9 mouse cellular contexts compared by ENCODE assay signal in genomic region chr10:81464405-81465264, GRCm38 (mm10). TPM values are rescaled to one million over a fixed set of nuclear protein-coding genes. Genes with fewer than 3 reads are reported as not detected.
DNase-seq lines count a peak whose midpoint lies in the region; ATAC-seq and TF ChIP-seq lines count a peak whose summit lies in the region.
"Had no signal": no experiment of that assay in that cellular context is flagged by ENCODE, and none has a peak within 500 bp of the region (broad histone marks: within the 10 kb centered on the region; RNA-seq: fewer than 3 reads in every experiment).

No protein-coding gene starts in this region.

- no peaks in the 10 kb centered on the region for H3K9me3 ChIP-seq in forebrain, embryonic 16.5 days (ENCODE audit: control insufficient read depth, low read length)
- H3K9me3 ChIP-seq in intestine, embryonic 14.5 days (ENCODE audit: control insufficient read depth, low read length): 0 out of 2 replicates have a peak, but pooled peaks cover 2% of the 10 kb centered on the region
- H3K9me3 ChIP-seq in liver, embryonic 12.5 days (replicated peaks): no peaks in the 10 kb centered on the region

- peaks cover 11% of the 10 kb centered on the region for H3K4me1 ChIP-seq in thymus, adult 2 months (replicated peaks; ENCODE audit: control insufficient read depth, insufficient read depth, low read length)
- H3K4me1 ChIP-seq in forebrain, embryonic 16.5 days (replicated peaks; ENCODE audit: control insufficient read depth, insufficient read depth, low read length): peaks cover 9% of the 10 kb centered on the region
- 0 out of 2 replicates have a peak, but pooled peaks cover 3% of the 10 kb centered on the region for H3K4me1 ChIP-seq in intestine, embryonic 14.5 days (replicated peaks; ENCODE audit: control insufficient read depth, insufficient read depth, low read length)
- peaks cover 28% of the 10 kb centered on the region for H3K4me1 ChIP-seq in liver, embryonic 12.5 days

- peak overlapping the region; percentile 37 for H3K4me2 ChIP-seq in forebrain, embryonic 16.5 days (ENCODE audit: low read length)
- H3K4me2 ChIP-seq in intestine, embryonic 14.5 days (ENCODE audit: low read length): peak overlapping the region; percentile 47
- peak overlapping the region; percentile 63 for H3K4me2 ChIP-seq in liver, embryonic 12.5 days

- ATAC-seq in forebrain, embryonic 16.5 days: peak; percentile 74
- peak; percentile 83 for ATAC-seq in intestine, embryonic 14.5 days (replicated peaks; ENCODE audit: low FRiP score, low TSS enrichment, low read depth)
- peak; percentile 84 for ATAC-seq in liver, embryonic 12.5 days
- ATAC-seq in monocyte, adult 5-6 weeks (replicated peaks; ENCODE audit: insufficient number of reproducible peaks, low FRiP score, low TSS enrichment, poor library complexity, severe bottlenecking): peak; percentile 9; the same call in 1 of the 2 replicates

- peak; percentile 35 for DNase-seq in thymus, postnatal 0 days (ENCODE audit: low spot score)
- no peak for DNase-seq in thymus, adult 2 months
- peak; percentile 60 for DNase-seq in c-Kit-positive CD71-positive TER-119-positive erythroid progenitor cells, embryonic 14.5 days (ENCODE audit: low spot score)
- peak; percentile 86 for DNase-seq in intestine, embryonic 14.5 days (ENCODE audit: low spot score)
- no peak for DNase-seq in adipocyte (ENCODE audit: low spot score)

- 0 out of 2 replicates have a peak overlapping the region, but pooled peaks have one; percentile 10 for H3K9ac ChIP-seq in forebrain, embryonic 16.5 days (replicated peaks; ENCODE audit: low read depth, low read length)
- no peak overlapping the region for H3K9ac ChIP-seq in intestine, embryonic 14.5 days (ENCODE audit: low read length)
- H3K9ac ChIP-seq in liver, embryonic 12.5 days: no peak overlapping the region

- WGBS in thymus, adult 2 months: 9% methylated on average over 33 of the region's 33 CpGs
- 4% methylated on average over 32 of the region's 33 CpGs for whole genome bisulfite sequencing in forebrain, embryonic 16.5 days
- under 1% methylated on average over 32 of the region's 33 CpGs for WGBS in intestine, embryonic 14.5 days
- 3% methylated on average over 33 of the region's 33 CpGs for WGBS in liver, embryonic 12.5 days (ENCODE audit: insufficient replicate concordance)

- TF ChIP-seq CTCF in thymus, adult 2 months (IDR thresholded peaks at IDR 0.05; ENCODE audit: borderline replicate concordance, control insufficient read depth, extremely low read depth, insufficient read depth, low read length, poor library complexity): no peak

- no peak overlapping the region for H3K4me3 ChIP-seq in thymus, adult 2 months (ENCODE audit: control insufficient read depth, insufficient read depth, low read length)
- H3K4me3 ChIP-seq in forebrain, embryonic 16.5 days (replicated peaks; ENCODE audit: low read length): peak overlapping the region; percentile 32
- peak overlapping the region; percentile 29 for H3K4me3 ChIP-seq in intestine, embryonic 14.5 days (ENCODE audit: low read depth, low read length)
- H3K4me3 ChIP-seq in liver, embryonic 12.5 days: peak overlapping the region; percentile 31
- H3K4me3 ChIP-seq: heart, adult 2 months had no signal

- H3K27ac ChIP-seq in thymus, adult 2 months (ENCODE audit: control insufficient read depth, insufficient read depth, low read length): no peak overlapping the region
- H3K27ac ChIP-seq in forebrain, embryonic 16.5 days (ENCODE audit: low read length): no peak overlapping the region
- no peak overlapping the region for H3K27ac ChIP-seq in intestine, embryonic 14.5 days (ENCODE audit: low read depth)
- no peak overlapping the region for H3K27ac ChIP-seq in liver, embryonic 12.5 days
- H3K27ac ChIP-seq: heart, adult 2 months had no signal

- H3K27me3 ChIP-seq in thymus, adult 2 months (ENCODE audit: control insufficient read depth, insufficient read depth, low read length): no peaks in the 10 kb centered on the region; the same call in 1 of the 2 replicates
- peaks cover 30% of the 10 kb centered on the region for H3K27me3 ChIP-seq in forebrain, embryonic 16.5 days (replicated peaks; ENCODE audit: control insufficient read depth, insufficient read depth, low read length)
- H3K27me3 ChIP-seq in intestine, embryonic 14.5 days (replicated peaks; ENCODE audit: control insufficient read depth, insufficient read depth, low read length): peaks cover 80% of the 10 kb centered on the region
- peaks cover 100% of the 10 kb centered on the region for H3K27me3 ChIP-seq in liver, embryonic 12.5 days (replicated peaks)

- no peaks in the 10 kb centered on the region for H3K36me3 ChIP-seq in thymus, adult 2 months (ENCODE audit: control insufficient read depth, insufficient read depth, low read length)
- peaks cover 6% of the 10 kb centered on the region; the same call in 1 of the 2 replicates for H3K36me3 ChIP-seq in forebrain, embryonic 16.5 days (ENCODE audit: control insufficient read depth, insufficient read depth)
- H3K36me3 ChIP-seq in intestine, embryonic 14.5 days (ENCODE audit: control insufficient read depth, insufficient read depth, low read length): no peaks in the 10 kb centered on the region
- no peaks in the 10 kb centered on the region for H3K36me3 ChIP-seq in liver, embryonic 12.5 days

- no peak for TF ChIP-seq POLR2A in thymus, adult 2 months (IDR thresholded peaks at IDR 0.05; ENCODE audit: control insufficient read depth, extremely low read depth, insufficient read depth, low read length, poor library complexity)

RNA-seq across cellular contexts. Expression of gene Nfic, which starts 9.2 kb away (rescaled TPM):
- polyA plus RNA-seq in thymus, postnatal 0 days (2015; fragmentation: Nextera tagmentation; extraction: Ambion mirVana): 21.5 and 21.9 TPM in 2 replicates
- polyA plus RNA-seq in thymus, adult 2 months (2012; rRNA removed): 26.3 and 26.7 TPM in 2 replicates
- 25.4 and 27.0 TPM in 2 replicates for polyA plus RNA-seq in forebrain, embryonic 16.5 days (2015; fragmentation: Nextera tagmentation; extraction: Ambion mirVana)
- polyA plus RNA-seq in intestine, embryonic 14.5 days (2014; fragmentation: Nextera tagmentation; extraction: Ambion mirVana): 52.4 and 57.2 TPM in 2 replicates
- polyA plus RNA-seq in liver, embryonic 12.5 days (2016; fragmentation: Nextera tagmentation; extraction: Ambion mirVana): 10.1 and 10.2 TPM in 2 replicates
- total RNA-seq in monocyte, adult 5-6 weeks (2017): 4.1 to 7.6 TPM (median 5.1 TPM) in 3 replicates

RNA-seq across cellular contexts. Expression of gene Celf5, which starts 17.9 kb away (rescaled TPM):
- 0.04 and 0.25 TPM in 2 replicates for polyA plus RNA-seq in thymus, postnatal 0 days (2015; fragmentation: Nextera tagmentation; extraction: Ambion mirVana)
- 4.3 and 5.1 TPM in 2 replicates for polyA plus RNA-seq in thymus, adult 2 months (2012; rRNA removed)
- 75.3 and 93.0 TPM in 2 replicates for polyA plus RNA-seq in forebrain, embryonic 16.5 days (2015; fragmentation: Nextera tagmentation; extraction: Ambion mirVana)
- 1.3 and 1.8 TPM in 2 replicates for polyA plus RNA-seq in intestine, embryonic 14.5 days (2014; fragmentation: Nextera tagmentation; extraction: Ambion mirVana)
- polyA plus RNA-seq in liver, embryonic 12.5 days (2016; fragmentation: Nextera tagmentation; extraction: Ambion mirVana): 0.05 and 0.06 TPM in 2 replicates
- total RNA-seq in monocyte, adult 5-6 weeks (2017): 0.32 TPM in 1 of 3 replicates, not detected in the others

RNA-seq across cellular contexts. Expression of gene Ncln, which starts 31.6 kb away (rescaled TPM):
- polyA plus RNA-seq in thymus, postnatal 0 days (2015; fragmentation: Nextera tagmentation; extraction: Ambion mirVana): 39.4 and 45.5 TPM in 2 replicates
- polyA plus RNA-seq in thymus, adult 2 months (2012; rRNA removed): 332 and 337 TPM in 2 replicates
- 70.4 and 80.9 TPM in 2 replicates for polyA plus RNA-seq in forebrain, embryonic 16.5 days (2015; fragmentation: Nextera tagmentation; extraction: Ambion mirVana)
- polyA plus RNA-seq in intestine, embryonic 14.5 days (2014; fragmentation: Nextera tagmentation; extraction: Ambion mirVana): 82.4 and 99.0 TPM in 2 replicates
- polyA plus RNA-seq in liver, embryonic 12.5 days (2016; fragmentation: Nextera tagmentation; extraction: Ambion mirVana): 59.9 and 62.7 TPM in 2 replicates
- total RNA-seq in monocyte, adult 5-6 weeks (2017): 42.6 to 86.4 TPM (median 79.6 TPM) in 3 replicates

RNA-seq across cellular contexts. Expression of gene S1pr4, which starts 35.3 kb away (rescaled TPM):
- polyA plus RNA-seq in thymus, postnatal 0 days (2015; fragmentation: Nextera tagmentation; extraction: Ambion mirVana): 22.2 and 25.6 TPM in 2 replicates
- 84.3 and 87.2 TPM in 2 replicates for polyA plus RNA-seq in thymus, adult 2 months (2012; rRNA removed)
- polyA plus RNA-seq in forebrain, embryonic 16.5 days (2015; fragmentation: Nextera tagmentation; extraction: Ambion mirVana): 0.40 and 0.53 TPM in 2 replicates
- 0.53 and 0.65 TPM in 2 replicates for polyA plus RNA-seq in intestine, embryonic 14.5 days (2014; fragmentation: Nextera tagmentation; extraction: Ambion mirVana)
- 3.1 and 3.3 TPM in 2 replicates for polyA plus RNA-seq in liver, embryonic 12.5 days (2016; fragmentation: Nextera tagmentation; extraction: Ambion mirVana)
- 20.5 to 50.8 TPM (median 33.5 TPM) in 3 replicates for total RNA-seq in monocyte, adult 5-6 weeks (2017)

RNA-seq across cellular contexts. Expression of gene Gna15, which starts 59.4 kb away (rescaled TPM):
- polyA plus RNA-seq in thymus, postnatal 0 days (2015; fragmentation: Nextera tagmentation; extraction: Ambion mirVana): 3.5 TPM in 2 replicates
- 9.5 and 10.6 TPM in 2 replicates for polyA plus RNA-seq in thymus, adult 2 months (2012; rRNA removed)
- 0.42 and 0.76 TPM in 2 replicates for polyA plus RNA-seq in forebrain, embryonic 16.5 days (2015; fragmentation: Nextera tagmentation; extraction: Ambion mirVana)
- polyA plus RNA-seq in intestine, embryonic 14.5 days (2014; fragmentation: Nextera tagmentation; extraction: Ambion mirVana): 0.73 and 0.84 TPM in 2 replicates
- 7.0 and 7.3 TPM in 2 replicates for polyA plus RNA-seq in liver, embryonic 12.5 days (2016; fragmentation: Nextera tagmentation; extraction: Ambion mirVana)
- 20.3 to 41.0 TPM (median 29.4 TPM) in 3 replicates for total RNA-seq in monocyte, adult 5-6 weeks (2017)

Comparison
In these comparisons a context has a peak if more than half of its experiments do, and no peak if none do; other contexts are left out.
1. DNase-seq: peak in thymus, postnatal 0 days (single experiment), c-Kit-positive CD71-positive TER-119-positive erythroid progenitor cells, embryonic 14.5 days (single experiment) and intestine, embryonic 14.5 days (single experiment); none in thymus, adult 2 months (single experiment) and adipocyte (single experiment).
2. ATAC-seq: peak in every context shown above with its lines; median percentile 84 in liver, embryonic 12.5 days; 83 in intestine, embryonic 14.5 days; 74 in forebrain, embryonic 16.5 days; 9 in monocyte, adult 5-6 weeks.
3. RNA of gene Celf5, which starts 17.9 kb away (polyA plus RNA-seq): 75.3 to 93.0 TPM in forebrain, embryonic 16.5 days; 4.3 to 5.1 TPM in thymus, adult 2 months, 1.3 to 1.8 TPM in intestine, embryonic 14.5 days, 0.04 to 0.25 TPM in thymus, postnatal 0 days and 0.05 to 0.06 TPM in liver, embryonic 12.5 days; every median in the first group is over 10 times any median in the second.
4. Peak in every context shown above with its lines, with median percentiles within 50 percentile points of each other: H3K4me2 ChIP-seq.